ENCODE assay signal across 8 mouse cellular contexts in genomic region chr1:165642780-165643311, GRCm38 (mm10). TPM values are rescaled to one million over a fixed set of nuclear protein-coding genes. Genes with fewer than 3 reads are reported as not detected.
DNase-seq lines count a peak whose midpoint lies in the region; TF ChIP-seq lines count a peak whose summit lies in the region.

No protein-coding gene starts in this region.

- peak overlapping the region; percentile 98 for H3K27ac ChIP-seq in cortical plate, adult 2 months (ENCODE audit: insufficient read depth, low read length)
- H3K27ac ChIP-seq in liver, adult 2 months (replicated peaks; ENCODE audit: insufficient read depth, low read depth, low read length): peak overlapping the region; percentile 88

- DNase-seq in ovary, adult 18-20 months (ENCODE audit: low spot score): peak; percentile 25
- no peak for DNase-seq in ovary, postnatal 36 days (ENCODE audit: low spot score)
- DNase-seq in gastrocnemius, postnatal 25 days: peak; percentile 56
- peak; percentile 45 for DNase-seq in kidney, adult 11 months
- DNase-seq in liver, adult 2 months (ENCODE audit: extremely low read depth, low read depth, low spot score): peak; percentile 69
- DNase-seq in neural tube, embryonic 10.5 days (ENCODE audit: extremely low spot score, low spot score): peak; percentile 84
- no peak for DNase-seq in thymus, postnatal 36 days

- no peaks in the 10 kb centered on the region for H3K36me3 ChIP-seq in liver, adult 2 months (ENCODE audit: control insufficient read depth, insufficient read depth, low read length)

- H3K4me1 ChIP-seq in cortical plate, adult 2 months (ENCODE audit: control insufficient read depth, insufficient read depth, low read length): no peaks in the 10 kb centered on the region
- H3K4me1 ChIP-seq in liver, adult 2 months (ENCODE audit: control insufficient read depth, insufficient read depth, low read length): peaks cover 3% of the 10 kb centered on the region; the same call in 1 of the 2 replicates

- peak overlapping the region; percentile 91 for H3K4me3 ChIP-seq in cortical plate, adult 2 months (ENCODE audit: insufficient read depth, low read length)
- H3K4me3 ChIP-seq in liver, adult 2 months (ENCODE audit: insufficient read depth, low read depth, low read length): peak overlapping the region; percentile 90

- no peaks in the 10 kb centered on the region for H3K27me3 ChIP-seq in liver, adult 2 months (ENCODE audit: control insufficient read depth, insufficient read depth, low read length)

- no peak for TF ChIP-seq CTCF in cortical plate, adult 2 months (IDR thresholded peaks at IDR 0.05; ENCODE audit: extremely low read depth, insufficient read depth, low read length)
- TF ChIP-seq CTCF in liver, adult 2 months (IDR thresholded peaks at IDR 0.05; ENCODE audit: low read depth, low read length): no peak

- H3K9ac ChIP-seq in liver, adult 2 months (ENCODE audit: low read depth, low read length): peak overlapping the region; percentile 86

- WGBS in liver, adult 2 months: under 1% methylated on average over 16 of the region's 16 CpGs

- no peaks in the 10 kb centered on the region for H3K79me2 ChIP-seq in liver, adult 2 months (ENCODE audit: control insufficient read depth, insufficient read depth, low read length)

- peak; percentile 46; the same call in 1 of the 2 replicates for TF ChIP-seq POLR2A in cortical plate, adult 2 months (IDR thresholded peaks at IDR 0.05; ENCODE audit: extremely low read depth, insufficient read depth, low read length)
- no peak for TF ChIP-seq POLR2A in liver, adult 2 months (IDR thresholded peaks at IDR 0.05; ENCODE audit: extremely low read depth, insufficient read depth, low read length)

RNA-seq across cellular contexts. Expression of gene Mpzl1, which starts 8.5 kb away (rescaled TPM):
- 41.8 and 43.7 TPM in 2 replicates for polyA plus RNA-seq in cortical plate, adult 2 months (2012; rRNA removed)
- total RNA-seq in gastrocnemius, postnatal 25 days (2021): 10 to 100 TPM in 1 of 2 experiments, 1 to 10 TPM in 1; 9.2 to 10.1 TPM
- 1.4 and 2.8 TPM in 2 replicates for total RNA-seq in liver, adult 2 months (2014; rRNA removed)
- polyA plus RNA-seq in liver, adult 2 months (2012; rRNA removed): 3.8 and 5.8 TPM in 2 replicates

Comparison
In these comparisons a context has a peak if more than half of its experiments do, and no peak if none do; other contexts are left out.
1. DNase-seq: peak in ovary, adult 18-20 months (single experiment), gastrocnemius, postnatal 25 days (single experiment), kidney, adult 11 months (single experiment), liver, adult 2 months (single experiment) and neural tube, embryonic 10.5 days (single experiment); none in ovary, postnatal 36 days (single experiment) and thymus, postnatal 36 days (0 of 2).